Mouse (Mus musculus): Measurements from ENCODE around the gene Wnt3. TPM values are rescaled to one million over a fixed set of nuclear protein-coding genes. Genes with fewer than 3 reads are reported as not detected.
A peak's percentile ranks its signal among the peaks of the same experiment; 100 is the strongest.

The Wnt3 gene
- polyA plus RNA-seq, 1 experiment = not detected

DNA sequence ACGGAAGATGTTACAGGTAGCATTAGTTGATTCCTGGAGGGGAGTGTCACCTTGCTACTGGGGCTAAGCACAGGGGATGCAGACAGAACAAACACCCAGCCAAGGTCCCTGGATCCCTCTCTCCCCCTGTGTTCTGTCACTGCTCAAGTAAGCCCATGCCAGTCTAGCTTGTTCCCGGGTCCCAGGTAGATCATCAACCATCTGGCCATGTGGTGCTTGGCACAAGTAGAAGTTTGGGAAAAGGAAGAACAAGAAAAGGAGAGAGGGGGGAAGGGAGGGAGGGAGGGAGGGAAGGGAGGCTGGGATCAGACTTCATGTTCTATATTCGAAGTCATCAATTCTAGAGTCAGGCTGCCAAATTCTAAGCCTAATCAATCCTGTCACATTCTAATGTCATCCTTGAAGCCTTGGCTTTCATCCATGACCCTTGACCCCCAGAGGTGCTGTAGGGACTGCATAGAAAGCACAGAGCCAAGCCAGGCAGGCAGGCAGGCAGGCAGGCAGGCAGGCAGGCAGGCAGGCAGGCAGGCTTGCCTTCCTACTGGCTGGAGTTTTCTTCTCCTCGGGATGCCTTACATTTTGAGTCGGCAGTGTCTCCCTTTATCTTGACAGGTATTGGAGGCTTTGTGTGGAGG is 39.4 kb upstream of the Wnt3 start:
- no peak overlapping the region for H3K4me3 ChIP-seq (ENCODE audit: insufficient read depth, low read depth, low read length)
- WGBS = 28% methylated on average over 5 of the region's 5 CpGs
- H3K27ac ChIP-seq (ENCODE audit: insufficient read depth, low read depth, low read length) = peak overlapping the region; percentile 96
- TF ChIP-seq POLR2A (IDR thresholded peaks at IDR 0.05; ENCODE audit: low read depth, low read length) = no peak
- TF ChIP-seq CTCF (conservative IDR thresholded peaks at IDR 0.05; ENCODE audit: insufficient read depth, insufficient read length, low read depth, low read length) = no peak
- no peaks in the 10 kb centered on the region for H3K36me3 ChIP-seq (ENCODE audit: control insufficient read depth, insufficient read depth, low read length)
- peaks cover 29% of the 10 kb centered on the region for H3K4me1 ChIP-seq (ENCODE audit: control insufficient read depth, insufficient read depth, low read length)
- no peaks in the 10 kb centered on the region for H3K27me3 ChIP-seq (replicated peaks; ENCODE audit: control insufficient read depth, insufficient read depth, low read length)
- DNase-seq = peak; percentile 84

DNA sequence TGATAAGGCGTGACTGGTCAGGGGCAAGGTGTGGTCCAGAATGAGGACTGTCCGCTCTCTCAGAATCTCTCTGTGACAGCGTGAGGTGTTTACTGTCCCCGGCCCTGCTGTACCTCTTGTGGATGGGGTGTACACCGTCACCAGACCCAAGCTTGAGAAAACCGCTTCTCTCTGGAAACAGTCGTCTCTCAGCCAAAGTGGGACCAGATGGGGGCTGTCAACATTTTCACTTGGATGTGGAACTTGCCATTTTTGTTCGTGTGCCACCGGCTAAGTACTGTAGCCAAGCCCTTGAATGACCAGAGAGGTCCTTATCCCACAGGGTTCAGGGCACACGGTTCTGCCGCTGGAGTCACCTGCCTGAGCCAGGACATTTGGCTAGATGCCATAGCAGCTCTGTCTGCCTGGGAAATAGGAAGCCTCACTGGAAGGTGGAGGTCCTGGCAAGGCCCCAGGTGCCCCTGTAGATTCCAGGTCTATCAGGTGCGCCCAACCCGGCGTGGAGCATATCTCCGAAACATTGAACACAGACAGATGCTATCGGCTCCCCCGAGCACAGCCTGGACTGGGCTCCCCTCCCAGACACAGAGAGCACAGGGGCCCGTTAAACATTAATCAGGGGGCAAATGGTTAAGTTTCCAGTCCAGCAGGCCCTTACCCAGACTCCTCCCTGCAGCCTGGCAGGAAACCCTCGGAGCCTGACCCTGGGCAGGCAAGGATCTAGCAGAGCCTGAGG is 38.7 kb upstream of the Wnt3 start:
- DNase-seq = peak; percentile 95
- Histone ChIP-seq H3K4me3 (ENCODE audit: insufficient read depth, low read depth, low read length) (no peak overlapping the region; the same call in 1 of the 2 replicates), H3K27me3 (replicated peaks; ENCODE audit: control insufficient read depth, insufficient read depth, low read length) (no peaks in the 10 kb centered on the region)

DNA sequence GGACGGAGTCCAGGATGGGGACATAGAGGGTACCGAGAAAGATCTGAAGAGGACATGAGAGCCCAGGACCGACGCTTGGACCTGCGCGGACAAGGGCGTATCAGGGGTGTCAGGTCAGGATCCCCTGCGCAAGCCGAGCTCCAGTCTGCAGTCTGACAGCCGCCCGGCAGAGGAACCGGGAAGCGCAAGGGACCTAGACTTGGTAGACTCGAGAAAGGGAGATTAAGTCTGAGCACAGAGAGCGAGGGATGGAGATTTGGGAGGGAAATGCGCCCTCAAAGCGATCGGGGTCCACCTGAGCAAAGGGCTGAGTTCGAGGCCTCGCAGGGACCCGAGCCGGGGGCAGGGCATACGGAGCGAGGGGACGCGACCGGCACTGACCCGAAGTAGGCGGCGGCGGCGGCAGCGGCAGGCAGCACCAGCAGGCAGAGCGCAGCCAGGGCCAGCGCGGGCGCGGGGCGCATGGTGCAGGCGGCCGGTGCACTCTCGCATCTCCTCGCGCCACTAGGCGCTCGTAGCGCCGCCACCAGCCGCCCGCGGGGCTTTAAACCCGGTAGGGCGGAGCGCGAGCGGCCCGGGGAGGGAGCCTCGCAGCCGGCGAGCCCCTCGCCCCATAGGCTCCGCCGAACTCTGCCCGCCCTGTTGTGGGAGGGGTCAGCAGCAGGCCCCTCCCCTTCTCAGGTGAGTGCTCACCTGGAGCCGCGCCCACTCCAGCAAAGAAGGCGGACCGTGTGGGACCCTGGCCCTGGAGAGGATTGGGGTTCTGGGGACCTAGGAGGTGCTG is 24.5 kb upstream of the Wnt3 start, which contains the start of gene Wnt9b:
TSS of gene Wnt9b (minus strand) at position 516 of the 784 bp plus-strand sequence.
- Histone ChIP-seq H3K27ac (ENCODE audit: insufficient read depth, low read depth, low read length) (no peak within 1 kb of the TSS), H3K4me1 (ENCODE audit: control insufficient read depth, insufficient read depth, low read length) (peaks cover 5% of the 10 kb centered on the region; the same call in 1 of the 2 replicates), H3K36me3 (ENCODE audit: control insufficient read depth, insufficient read depth, low read length) (no peaks in the 10 kb centered on the region), H3K27me3 (replicated peaks; ENCODE audit: control insufficient read depth, insufficient read depth, low read length) (no peaks in the 10 kb centered on the region), H3K4me3 (ENCODE audit: insufficient read depth, low read depth, low read length) (peak within 1 kb of the TSS; percentile 59)
- DNase-seq = peak; percentile 72
- TF ChIP-seq POLR2A (IDR thresholded peaks at IDR 0.05; ENCODE audit: low read depth, low read length) = no peak
- no peak for TF ChIP-seq CTCF (conservative IDR thresholded peaks at IDR 0.05; ENCODE audit: insufficient read depth, insufficient read length, low read depth, low read length)
- WGBS = 1% methylated on average over 68 of the region's 68 CpGs

More for the DNA sequence above, 38.7 kb upstream of the Wnt3 start:
- TF ChIP-seq POLR2A (IDR thresholded peaks at IDR 0.05; ENCODE audit: low read depth, low read length) (no peak), CTCF (conservative IDR thresholded peaks at IDR 0.05; ENCODE audit: insufficient read depth, insufficient read length, low read depth, low read length) (no peak)
- Histone ChIP-seq H3K4me1 (ENCODE audit: control insufficient read depth, insufficient read depth, low read length) (peaks cover 29% of the 10 kb centered on the region), H3K36me3 (ENCODE audit: control insufficient read depth, insufficient read depth, low read length) (no peaks in the 10 kb centered on the region), H3K27ac (ENCODE audit: insufficient read depth, low read depth, low read length) (peak overlapping the region; percentile 96)
- WGBS = 24% methylated on average over 19 of the region's 19 CpGs

DNA sequence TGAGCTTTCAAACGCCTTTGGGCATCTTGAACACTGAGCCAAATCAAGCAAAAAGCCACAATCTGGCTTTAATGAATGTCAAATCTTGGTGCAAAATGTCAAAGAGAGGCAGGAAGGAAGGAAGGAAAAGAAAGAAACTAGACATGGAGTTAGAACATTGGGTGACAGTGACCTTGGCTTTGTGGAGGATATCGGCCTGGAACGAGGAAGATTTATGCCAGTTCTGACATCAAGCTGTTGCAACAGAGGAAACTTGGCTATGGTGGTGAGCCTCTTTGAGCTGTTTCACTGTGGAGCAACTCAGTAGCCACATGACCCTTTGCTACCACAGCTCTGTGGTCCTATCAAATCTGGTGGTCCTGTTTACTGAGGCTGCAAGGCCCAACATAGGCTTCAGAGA is 23.3 kb upstream of the Wnt3 start:
- Histone ChIP-seq H3K4me1 (ENCODE audit: control insufficient read depth, insufficient read depth, low read length) (peaks cover 5% of the 10 kb centered on the region; the same call in 1 of the 2 replicates), H3K27me3 (replicated peaks; ENCODE audit: control insufficient read depth, insufficient read depth, low read length) (no peaks in the 10 kb centered on the region), H3K4me3 (ENCODE audit: insufficient read depth, low read depth, low read length) (no peak overlapping the region), H3K27ac (ENCODE audit: insufficient read depth, low read depth, low read length) (no peak overlapping the region), H3K36me3 (ENCODE audit: control insufficient read depth, insufficient read depth, low read length) (no peaks in the 10 kb centered on the region)
- TF ChIP-seq POLR2A (IDR thresholded peaks at IDR 0.05; ENCODE audit: low read depth, low read length) (no peak), CTCF (conservative IDR thresholded peaks at IDR 0.05; ENCODE audit: insufficient read depth, insufficient read length, low read depth, low read length) (no peak)
- WGBS = 38% methylated on average over 3 of the region's 3 CpGs
- peak; percentile 70 for DNase-seq

DNA sequence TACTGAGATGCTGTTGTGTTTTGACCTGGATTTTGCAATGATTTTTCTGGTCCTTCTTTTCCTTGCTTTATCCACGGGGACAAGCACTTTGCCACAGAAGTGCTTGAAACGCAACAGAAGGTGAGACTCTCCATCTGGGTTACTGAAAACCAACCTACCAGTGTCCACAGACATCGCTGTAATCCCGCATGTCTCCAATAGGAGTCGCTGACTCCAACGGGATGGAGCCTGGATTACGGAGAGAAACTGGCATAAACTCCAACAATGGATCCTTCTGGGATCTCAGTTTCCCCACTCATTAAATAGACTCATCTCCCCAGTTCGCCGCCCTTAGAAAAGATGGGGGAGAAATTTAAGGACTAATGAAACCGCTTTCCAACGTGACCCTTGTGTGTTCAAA is 15.9 kb upstream of the Wnt3 start:
- Histone ChIP-seq H3K27ac (ENCODE audit: insufficient read depth, low read depth, low read length) (no peak overlapping the region), H3K36me3 (ENCODE audit: control insufficient read depth, insufficient read depth, low read length) (no peaks in the 10 kb centered on the region), H3K4me3 (ENCODE audit: insufficient read depth, low read depth, low read length) (no peak overlapping the region), H3K27me3 (replicated peaks; ENCODE audit: control insufficient read depth, insufficient read depth, low read length) (no peaks in the 10 kb centered on the region), H3K4me1 (ENCODE audit: control insufficient read depth, insufficient read depth, low read length) (no peaks in the 10 kb centered on the region)
- DNase-seq = peak; percentile 27
- TF ChIP-seq POLR2A (IDR thresholded peaks at IDR 0.05; ENCODE audit: low read depth, low read length) = no peak
- TF ChIP-seq CTCF (conservative IDR thresholded peaks at IDR 0.05; ENCODE audit: insufficient read depth, insufficient read length, low read depth, low read length) = peak; percentile 60
- 48% methylated on average over 11 of the region's 11 CpGs for WGBS

DNA sequence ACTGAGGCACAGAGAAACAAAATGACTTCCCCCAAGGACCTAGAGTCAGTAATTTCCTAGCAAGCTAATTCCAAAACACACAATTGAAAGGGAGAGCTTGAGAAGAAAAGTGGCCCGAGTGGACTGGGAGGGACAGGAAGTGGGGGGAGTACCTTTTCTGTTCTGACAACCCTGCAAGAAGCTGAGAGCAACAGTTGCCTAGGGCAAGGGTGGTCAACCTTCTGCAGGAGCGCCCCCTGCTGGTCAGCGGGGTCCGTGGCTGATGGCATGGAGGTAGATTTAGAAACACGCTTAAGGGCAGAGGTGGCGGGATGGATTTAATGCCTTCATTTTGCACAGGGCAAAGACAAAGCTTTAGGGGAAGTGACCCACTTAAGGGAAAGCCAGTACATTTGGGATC is 15.2 kb upstream of the Wnt3 start:
- peak; percentile 96 for TF ChIP-seq CTCF (conservative IDR thresholded peaks at IDR 0.05; ENCODE audit: insufficient read depth, insufficient read length, low read depth, low read length)
- no peak for TF ChIP-seq POLR2A (IDR thresholded peaks at IDR 0.05; ENCODE audit: low read depth, low read length)
- DNase-seq = peak; percentile 86
- no peaks in the 10 kb centered on the region for H3K27me3 ChIP-seq (replicated peaks; ENCODE audit: control insufficient read depth, insufficient read depth, low read length)
- H3K4me3 ChIP-seq (ENCODE audit: insufficient read depth, low read depth, low read length) = no peak overlapping the region
- H3K36me3 ChIP-seq (ENCODE audit: control insufficient read depth, insufficient read depth, low read length) = no peaks in the 10 kb centered on the region
- H3K4me1 ChIP-seq (ENCODE audit: control insufficient read depth, insufficient read depth, low read length) = no peaks in the 10 kb centered on the region
- WGBS = 11% methylated on average over 6 of the region's 6 CpGs
- H3K27ac ChIP-seq (ENCODE audit: insufficient read depth, low read depth, low read length) = no peak overlapping the region
